In the genomic region with DNA sequence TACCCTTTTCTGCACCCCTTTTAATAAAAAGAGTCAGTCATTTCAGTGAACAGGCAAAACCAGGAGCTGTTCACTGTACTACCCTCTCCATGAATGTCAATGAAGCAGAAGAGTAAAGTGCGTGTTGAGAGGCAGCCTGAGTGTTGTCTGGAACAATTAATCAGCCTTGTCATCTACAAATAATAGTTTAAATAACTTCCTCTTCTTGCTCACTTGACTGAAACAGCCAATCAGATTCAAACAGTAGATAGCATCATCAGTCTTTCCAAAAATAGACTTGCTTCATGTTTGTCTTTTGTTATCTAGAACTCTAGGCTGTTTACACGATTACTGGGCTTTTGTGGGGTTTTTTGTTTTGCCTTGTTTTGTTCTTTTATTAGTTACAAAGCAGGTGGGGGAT, we compare ENCODE assay signal across 20 mouse cellular contexts.
"Had no signal": no experiment of that assay in that cellular context is flagged by ENCODE, and none has a peak within 500 bp of the region (broad histone marks: within the 10 kb centered on the region; RNA-seq: fewer than 3 reads in every experiment).

No protein-coding gene starts in this region.

- H3K27me3 ChIP-seq: limb, embryonic 13.5 days; liver, embryonic 12.5 days; liver, embryonic 15.5 days; midbrain, embryonic 12.5 days; midbrain, embryonic 15.5 days; neural tube, embryonic 12.5 days; neural tube, embryonic 15.5 days; stomach, embryonic 15.5 days had no signal

- H3K36me3 ChIP-seq: limb, embryonic 13.5 days; liver, embryonic 12.5 days; liver, embryonic 15.5 days; midbrain, embryonic 12.5 days; midbrain, embryonic 15.5 days; neural tube, embryonic 12.5 days; neural tube, embryonic 15.5 days; stomach, embryonic 15.5 days had no signal

- DNase-seq: kidney, adult 2 months; kidney, postnatal 25 days; left cerebral cortex, postnatal 4 days; liver; lung, adult 2 months; right cerebral cortex, adult 18-20 months; right cerebral cortex, postnatal 14 days; spleen, adult 18-20 months; thymus, adult 18-20 months; thymus, postnatal 36 days had no signal

- ATAC-seq: liver, embryonic 12.5 days; midbrain, embryonic 15.5 days had no signal

- H3K4me1 ChIP-seq: limb, embryonic 13.5 days; liver, embryonic 12.5 days; liver, embryonic 15.5 days; neural tube, embryonic 12.5 days; neural tube, embryonic 15.5 days had no signal

- H3K9ac ChIP-seq: limb, embryonic 13.5 days; liver, embryonic 12.5 days; liver, embryonic 15.5 days; midbrain, embryonic 12.5 days; midbrain, embryonic 15.5 days; neural tube, embryonic 12.5 days; neural tube, embryonic 15.5 days; stomach, embryonic 15.5 days had no signal

- H3K4me3 ChIP-seq: limb, embryonic 13.5 days; liver, embryonic 12.5 days; liver, embryonic 15.5 days; midbrain, embryonic 12.5 days; midbrain, embryonic 15.5 days; neural tube, embryonic 12.5 days; neural tube, embryonic 15.5 days; stomach, embryonic 15.5 days had no signal

- H3K27ac ChIP-seq: kidney, postnatal 0 days; limb, embryonic 13.5 days; liver, embryonic 12.5 days; liver, embryonic 15.5 days; macrophage; midbrain, embryonic 12.5 days; midbrain, embryonic 15.5 days; neural tube, embryonic 12.5 days; neural tube, embryonic 15.5 days; stomach, embryonic 15.5 days had no signal

- H3K9me3 ChIP-seq: limb, embryonic 13.5 days; liver, embryonic 12.5 days; liver, embryonic 15.5 days; midbrain, embryonic 12.5 days; midbrain, embryonic 15.5 days; neural tube, embryonic 12.5 days; neural tube, embryonic 15.5 days; stomach, embryonic 15.5 days had no signal

- H3K4me2 ChIP-seq: limb, embryonic 13.5 days; liver, embryonic 12.5 days; liver, embryonic 15.5 days; midbrain, embryonic 12.5 days; midbrain, embryonic 15.5 days; neural tube, embryonic 12.5 days; neural tube, embryonic 15.5 days; stomach, embryonic 15.5 days had no signal
